Mouse (Mus musculus) right cerebral cortex, postnatal 10 days (tissue): Measurements from ENCODE around the gene Elmod3.

Experiments used
- DNase-seq, 2 experiments: peaks; one replicate each; pipeline ENCODE4 v3.0.0; 2021; ENCODE audit warnings: low spot score in 2 of 2

The Elmod3 gene

GRCm38 (mm10) chr6:72615151-72615550 lies 16.9 kb upstream of the Elmod3 start:
- DNase-seq = no peak

GRCm38 (mm10) chr6:72610261-72610660 lies 12.0 kb upstream of the Elmod3 start:
- no peak for DNase-seq

GRCm38 (mm10) chr6:72608662-72609184 lies 10.5 kb upstream of the Elmod3 start:
- no peak for DNase-seq

- DNase-seq = no peak
Observed at GRCm38 (mm10) chr6:72607676-72608075, 9.5 kb upstream of the Elmod3 start.

- no peak for DNase-seq
Observed at GRCm38 (mm10) chr6:72607060-72607459, 8.8 kb upstream of the Elmod3 start.

GRCm38 (mm10) chr6:72604066-72604465 lies 5.9 kb upstream of the Elmod3 start:
- no peak for DNase-seq

- DNase-seq = peak; percentile 81 to 85
Observed at GRCm38 (mm10) chr6:72601732-72602131, 3.5 kb upstream of the Elmod3 start.

GRCm38 (mm10) chr6:72600771-72601170 lies 2.6 kb upstream of the Elmod3 start:
- no peak for DNase-seq

- DNase-seq = peak in 1 of 2 experiments; percentile 46
Observed at GRCm38 (mm10) chr6:72600216-72600615, 2.0 kb upstream of the Elmod3 start.

GRCm38 (mm10) chr6:72598791-72599557 lies 761 bp upstream of the Elmod3 start:
- peak; percentile 69 to 74 for DNase-seq

GRCm38 (mm10) chr6:72597083-72597874 lies 934 bp downstream of the Elmod3 start:
- peak in 1 of 2 experiments; percentile 46 for DNase-seq

- DNase-seq = no peak
Observed at GRCm38 (mm10) chr6:72593914-72594313, 4.3 kb downstream of the Elmod3 start.

- DNase-seq = peak; percentile 63 to 68
Observed at GRCm38 (mm10) chr6:72593011-72593803, 5.0 kb downstream of the Elmod3 start.

GRCm38 (mm10) chr6:72590111-72590510 lies 8.1 kb downstream of the Elmod3 start:
- DNase-seq = no peak

- DNase-seq = no peak
Observed at GRCm38 (mm10) chr6:72588307-72588706, 9.9 kb downstream of the Elmod3 start.

- DNase-seq = no peak
Observed at GRCm38 (mm10) chr6:72586701-72587100, 11.5 kb downstream of the Elmod3 start.

GRCm38 (mm10) chr6:72584154-72584553 lies 14.1 kb downstream of the Elmod3 start:
- DNase-seq = no peak

GRCm38 (mm10) chr6:72583211-72583839 lies 14.9 kb downstream of the Elmod3 start:
- no peak for DNase-seq

GRCm38 (mm10) chr6:72581625-72582382 lies 16.4 kb downstream of the Elmod3 start:
- DNase-seq = no peak

- DNase-seq = no peak
Observed at GRCm38 (mm10) chr6:72576041-72576440, 22.2 kb downstream of the Elmod3 start.

GRCm38 (mm10) chr6:72571826-72572225 lies 26.4 kb downstream of the Elmod3 start:
- no peak for DNase-seq
